Mouse (Mus musculus) spleen, embryonic (tissue): ENCODE data around the gene Hltf.
"Not testable (repeated sequence)": the region's sequence is repeated elsewhere in the genome, so short reads cannot be mapped to it uniquely, and the experiment has no call there.

Experiments used
- CTCF ChIA-PET: fragments of 350-600 bp; sonication (Branson Sonifier 250); formaldehyde crosslinking; loops from one replicate; lab custom pipeline; 2022; lab: Charles Lee

The Hltf gene

GRCm38 (mm10) chr3:20057306-20058196 lies at the start of gene Hltf:
TSS of gene Hltf (plus strand) at chr3:20057811.
- CTCF ChIA-PET, result interaction anchor here (0.6 kb wide), 1 partner anchor 24 kb away, joined by 3 read pairs; no protein-coding TSS in a partner anchor

- CTCF ChIA-PET, result no interaction called here
Measured at GRCm38 (mm10) chr3:20010464-20010863, 47.1 kb upstream of the Hltf start.

DNA sequence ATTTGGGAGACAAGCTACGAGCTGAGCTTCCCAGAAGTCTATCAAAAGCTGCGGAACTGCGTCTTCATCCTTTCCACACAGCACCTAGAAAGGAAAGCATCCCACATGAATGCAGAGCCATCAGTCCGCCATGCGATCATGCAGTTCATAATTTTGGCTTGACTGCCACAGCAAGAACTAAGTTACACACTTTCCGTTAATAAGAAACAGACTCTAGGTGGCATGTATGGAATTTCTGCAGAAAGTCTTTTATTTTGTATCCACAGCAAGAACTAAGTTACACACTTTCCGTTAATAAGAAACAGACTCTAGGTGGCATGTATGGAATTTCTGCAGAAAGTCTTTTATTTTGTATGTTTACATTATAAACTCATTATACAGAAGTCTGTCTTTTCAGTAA lies 46.7 kb upstream of the Hltf start:
- CTCF ChIA-PET, result not testable (repeated sequence)

DNA sequence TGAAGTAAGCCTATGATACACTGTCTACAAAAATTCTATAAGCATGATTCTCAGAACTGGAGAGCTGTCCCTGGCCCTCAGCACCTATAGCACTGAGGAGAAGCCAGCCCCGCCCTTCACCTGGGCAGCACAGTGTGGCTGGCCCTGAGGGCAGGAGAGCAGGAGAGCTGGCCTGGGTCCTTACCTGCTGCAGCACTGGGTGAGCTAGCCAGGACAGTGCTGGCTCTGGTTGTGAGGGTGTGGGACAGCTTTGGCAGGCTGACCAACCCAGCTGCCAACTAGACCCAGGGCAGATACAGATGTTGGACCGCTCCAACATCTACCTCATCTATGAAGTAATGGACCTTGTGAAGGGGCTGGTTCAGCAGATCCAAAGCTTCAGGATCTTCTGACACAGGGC lies 43.2 kb upstream of the Hltf start:
- CTCF ChIA-PET, result no interaction called here

DNA sequence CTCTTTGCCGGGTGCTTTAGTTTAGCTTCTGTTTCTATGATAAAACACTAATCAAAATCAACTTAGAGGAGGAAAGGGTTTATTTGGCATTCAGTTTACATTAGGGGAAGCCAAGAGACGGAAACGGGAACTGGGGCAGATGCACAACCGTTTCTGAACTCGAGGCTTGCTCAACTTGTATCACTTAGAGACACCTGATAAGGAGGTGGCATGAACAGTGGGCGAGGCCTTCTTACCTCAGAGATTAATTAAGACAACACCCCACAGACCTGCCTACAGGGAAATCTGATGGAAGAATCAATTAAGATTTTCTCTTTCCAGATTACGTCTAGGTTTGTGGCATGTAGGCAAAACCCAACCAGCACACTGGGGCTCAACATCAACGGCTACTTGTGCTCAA lies 39.5 kb upstream of the Hltf start:
- CTCF ChIA-PET, result no interaction called here

GRCm38 (mm10) chr3:20023832-20024231 lies 33.8 kb upstream of the Hltf start:
- CTCF ChIA-PET, result no interaction called here

- CTCF ChIA-PET, result no interaction called here
Measured at GRCm38 (mm10) chr3:20026481-20026880, 31.1 kb upstream of the Hltf start.

GRCm38 (mm10) chr3:20026996-20027689 lies 30.5 kb upstream of the Hltf start:
- CTCF ChIA-PET, result no interaction called here

GRCm38 (mm10) chr3:20027788-20028187 lies 29.8 kb upstream of the Hltf start:
- CTCF ChIA-PET, result interaction anchor here (0.6 kb wide), 1 partner anchor 15 kb away, joined by 3 read pairs; no protein-coding TSS in a partner anchor

DNA sequence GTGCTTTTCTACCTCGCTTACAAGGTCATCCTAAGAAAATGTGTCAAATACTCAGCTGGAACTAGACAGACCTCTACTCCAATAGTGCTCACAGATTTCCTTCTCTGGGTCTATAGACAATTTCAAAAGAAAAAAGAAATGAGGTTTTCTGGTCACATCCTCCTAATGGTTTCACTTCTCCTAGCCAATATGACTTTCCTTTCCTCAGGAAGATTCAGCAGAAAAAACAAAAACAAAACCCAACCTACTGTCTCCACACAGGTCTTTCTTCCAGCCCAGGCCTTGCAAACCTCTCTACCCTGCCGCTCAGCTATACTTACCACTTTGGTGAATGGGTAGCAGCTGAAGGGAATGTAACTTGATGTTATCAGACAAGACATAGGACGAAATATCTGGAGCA lies 29.0 kb upstream of the Hltf start:
- CTCF ChIA-PET, result no interaction called here

GRCm38 (mm10) chr3:20030807-20031206 lies 26.8 kb upstream of the Hltf start:
- CTCF ChIA-PET, result no interaction called here

DNA sequence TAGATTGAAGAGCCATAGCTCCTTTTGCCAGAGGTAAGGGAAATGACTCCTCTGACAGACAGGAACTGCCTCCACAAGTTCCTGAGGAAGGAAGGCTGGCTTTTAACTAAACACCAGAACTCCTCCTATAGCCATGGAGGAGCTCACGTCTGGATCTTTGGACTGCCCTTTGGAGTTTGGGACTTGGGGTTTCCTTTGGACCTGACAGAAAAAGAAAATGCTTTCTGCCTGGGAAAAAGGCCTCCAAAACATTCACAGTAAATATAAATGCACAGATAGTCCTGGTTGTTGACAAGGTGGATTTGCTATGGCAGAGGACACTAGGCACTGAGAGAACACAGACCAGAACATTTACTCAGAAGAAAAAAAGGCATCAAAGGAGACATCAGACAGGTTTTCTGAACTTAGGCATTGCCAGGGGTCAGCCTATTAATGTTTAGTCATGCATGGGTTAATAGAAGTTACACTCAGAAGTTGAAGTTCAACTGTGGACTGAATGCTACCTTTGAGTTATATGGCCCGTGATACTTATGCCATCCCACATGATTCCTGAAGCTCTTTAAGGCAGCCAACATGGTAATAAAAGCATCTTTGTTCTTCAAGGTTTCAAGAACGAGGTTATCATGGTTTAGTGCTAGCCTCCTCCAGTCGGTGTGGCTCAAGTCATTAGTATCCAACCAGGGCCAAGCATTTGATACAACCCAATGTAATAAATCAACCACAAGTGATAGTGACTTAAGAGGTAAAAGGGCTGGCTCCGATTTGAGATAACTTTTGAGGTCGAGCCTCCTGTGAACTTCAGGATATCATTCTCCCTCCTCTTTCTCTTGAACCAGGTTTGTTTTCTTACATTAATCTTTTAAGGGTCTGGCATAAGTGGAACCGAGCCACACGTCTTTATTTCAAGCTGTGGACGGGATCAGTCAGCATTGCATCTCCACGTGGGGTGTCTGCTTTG lies 23.6 kb upstream of the Hltf start:
- CTCF ChIA-PET, result interaction anchor here (1.0 kb wide), 1 partner anchor 24 kb away, joined by 3 read pairs; the partner anchor contains the start of gene Hltf

DNA sequence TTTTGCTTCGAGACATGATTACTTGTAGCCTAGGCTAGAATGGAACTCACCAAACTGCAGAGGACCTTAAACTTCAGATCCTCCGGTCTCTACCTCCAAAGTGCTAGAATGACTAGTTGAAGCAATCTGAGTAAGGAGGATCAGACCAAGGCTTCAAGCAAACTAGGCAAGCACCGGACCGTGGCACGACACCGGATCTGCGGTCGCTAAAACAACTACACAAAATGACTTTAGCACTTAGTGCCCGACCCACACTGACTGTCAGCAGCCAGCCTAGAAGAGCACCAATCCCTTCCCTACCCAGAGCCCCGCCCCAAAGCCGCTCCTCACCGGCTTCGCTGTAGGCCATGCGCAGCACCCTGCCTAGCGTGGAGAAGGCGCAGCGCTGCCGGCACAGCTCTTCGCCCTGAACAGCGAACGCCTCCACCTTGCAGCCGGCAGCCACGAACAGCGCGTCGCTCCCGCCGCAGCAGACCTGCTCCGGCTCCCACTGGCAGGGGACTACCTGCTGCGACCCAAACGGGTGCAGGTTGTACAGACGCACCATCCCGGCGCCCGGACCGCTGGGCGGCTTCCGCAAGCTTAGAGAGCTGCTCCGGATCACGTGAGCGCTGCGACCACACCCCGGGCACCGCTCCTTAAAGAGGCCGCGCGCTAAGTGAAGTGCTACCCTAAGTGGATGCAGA lies 22.7 kb upstream of the Hltf start, which contains the start of gene Hps3:
Hps3 (minus strand) TSS at position 597 of the 686 bp plus-strand sequence.
- CTCF ChIA-PET, result no interaction called here

- CTCF ChIA-PET, result interaction anchor here (0.6 kb wide), 1 partner anchor 65 kb away, joined by 7 read pairs; no protein-coding TSS in a partner anchor
Measured at GRCm38 (mm10) chr3:20036069-20036468, 21.5 kb upstream of the Hltf start.

- CTCF ChIA-PET, result not testable (repeated sequence)
Measured at GRCm38 (mm10) chr3:20041461-20041860, 16.1 kb upstream of the Hltf start.

GRCm38 (mm10) chr3:20044736-20045135 lies 12.9 kb upstream of the Hltf start:
- CTCF ChIA-PET, result not testable (repeated sequence)

DNA sequence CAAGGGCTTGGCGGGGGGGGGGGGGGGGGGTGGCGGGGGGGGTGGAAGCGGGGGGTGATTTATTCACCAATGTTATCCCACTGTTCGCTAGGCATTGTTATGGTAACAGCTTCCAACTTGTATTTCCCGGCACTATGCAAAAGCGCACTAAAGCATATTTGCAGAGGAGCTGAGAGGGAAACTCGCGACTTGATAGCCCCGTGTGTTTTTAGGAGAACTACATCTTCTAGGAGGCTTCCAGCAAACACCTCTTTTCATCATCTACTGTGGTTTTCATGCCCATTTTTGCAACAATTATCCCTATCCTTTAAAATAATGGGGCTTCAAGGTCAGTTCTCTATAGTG lies 558 bp downstream of the Hltf start:
- CTCF ChIA-PET, result interaction anchor here (0.6 kb wide), 1 partner anchor 25 kb away, joined by 3 read pairs; no protein-coding TSS in a partner anchor

DNA sequence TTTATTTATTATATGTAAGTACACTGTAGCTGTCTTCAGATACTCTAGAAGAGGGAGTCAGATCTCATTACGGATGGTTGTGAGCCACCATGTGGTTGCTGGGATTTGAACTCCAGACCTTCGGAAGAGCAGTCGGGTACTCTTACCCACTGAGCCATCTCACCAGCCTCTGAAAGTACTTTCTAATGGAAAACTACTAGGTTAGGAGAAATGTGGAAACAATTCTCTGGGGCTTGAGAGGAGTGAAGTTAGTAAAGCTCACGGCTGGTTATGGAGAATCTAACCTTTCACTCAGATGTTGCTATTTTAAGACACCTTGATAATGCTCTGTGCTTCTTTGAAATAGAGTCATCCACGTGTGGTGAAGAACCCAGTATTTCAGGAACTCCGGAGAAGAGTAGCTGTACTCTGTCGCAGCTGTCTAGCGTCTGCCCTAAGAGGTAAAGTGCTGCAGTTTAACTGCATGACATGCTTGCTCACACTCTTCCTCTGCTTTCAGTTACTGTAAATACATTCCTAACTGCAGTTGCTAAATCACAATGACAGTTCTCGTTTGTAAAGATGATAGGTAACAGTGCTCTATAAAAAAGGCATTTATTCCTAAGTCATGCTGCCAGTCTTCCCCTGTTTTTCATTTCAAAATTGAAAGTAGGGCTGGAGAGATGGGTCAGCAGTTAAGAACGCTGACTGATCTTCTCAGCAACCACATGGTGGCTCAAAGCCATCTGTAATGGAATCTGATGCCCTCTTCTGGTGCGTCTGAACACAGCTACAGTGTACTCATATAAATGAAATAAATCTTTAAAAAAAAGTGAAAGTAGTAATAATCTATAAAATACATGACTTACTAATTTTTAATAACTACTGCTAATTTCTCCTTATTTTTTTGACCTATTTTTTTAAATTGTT lies 18.8 kb downstream of the Hltf start:
- CTCF ChIA-PET, result no interaction called here

DNA sequence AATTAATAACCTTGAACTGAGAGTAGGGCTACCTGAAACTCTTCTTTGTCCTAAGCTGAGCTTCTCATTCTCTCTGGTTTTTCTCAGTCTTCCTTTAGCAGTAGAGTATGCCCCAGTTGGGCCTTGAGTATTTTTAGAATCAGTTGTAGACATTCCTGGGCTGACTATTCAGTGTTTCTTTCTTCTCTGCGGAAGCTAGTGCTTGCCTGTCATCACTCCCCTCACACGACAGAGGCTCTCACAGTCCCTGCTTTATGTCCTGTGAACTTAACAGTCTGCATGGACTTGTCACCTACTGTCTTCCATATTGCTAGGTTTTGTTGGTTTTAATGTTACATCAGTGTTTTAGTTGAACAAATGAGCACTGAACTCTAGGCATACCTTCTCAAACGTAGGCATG lies 24.6 kb downstream of the Hltf start:
- CTCF ChIA-PET, result interaction anchor here (0.5 kb wide), 1 partner anchor 84 kb away, joined by 7 read pairs; no protein-coding TSS in a partner anchor

GRCm38 (mm10) chr3:20103830-20104229 lies 46.2 kb downstream of the Hltf start:
- CTCF ChIA-PET, result no interaction called here
